Mouse (Mus musculus) forebrain, postnatal 0 days (tissue): Measurements from ENCODE around the gene Exoc4. TPM values are rescaled to one million over a fixed set of nuclear protein-coding genes. Genes with fewer than 3 reads are reported as not detected.

ENCODE experiments used
- ATAC-seq: fragments of 200-750 bp; cut with Nextera tagmentation; 2 replicates; pipeline ENCODE4 v1.8.0; 2017; ENCODE audit warnings: mild to moderate bottlenecking, moderate library complexity
- DNase-seq: peaks from one replicate; pipeline ENCODE4 v3.0.0-alpha.2; 2015
- H3K27ac ChIP-seq: fragments of 300-500 bp; sonication (generic); 2 replicates; pipeline ENCODE4 v1.5.1; 2014; ENCODE audit warnings: low read depth, mild to moderate bottlenecking, antibody characterized with exemption, low read length, moderate library complexity, mixed read lengths
- H3K27me3 ChIP-seq: fragments of 300-500 bp; sonication (generic); 2 replicates; pipeline ENCODE4 v1.6.1; 2014; ENCODE audit warnings: mild to moderate bottlenecking, low read length, mixed read lengths; ENCODE audit not compliant: insufficient read depth
- H3K36me3 ChIP-seq: fragments of 300-500 bp; sonication (generic); 2 replicates; pipeline ENCODE4 v1.6.1; 2014; ENCODE audit warnings: mild to moderate bottlenecking, moderate library complexity; ENCODE audit not compliant: insufficient read depth
- H3K4me1 ChIP-seq: fragments of 300-500 bp; sonication (generic); 2 replicates; pipeline ENCODE4 v1.6.1; 2014; ENCODE audit warnings: antibody characterized with exemption; ENCODE audit not compliant: insufficient read depth
- H3K4me2 ChIP-seq: fragments of 300-500 bp; sonication (generic); 2 replicates; pipeline ENCODE4 v1.6.1; 2014; ENCODE audit warnings: low read depth, mild to moderate bottlenecking, moderate library complexity
- H3K4me3 ChIP-seq: fragments of 300-500 bp; sonication (generic); 2 replicates; pipeline ENCODE4 v1.5.1; 2014; ENCODE audit warnings: low read depth, low read length, mixed read lengths
- H3K9ac ChIP-seq: fragments of 300-500 bp; sonication (generic); 2 replicates; pipeline ENCODE4 v1.6.1; 2014; ENCODE audit warnings: mild to moderate bottlenecking
- H3K9me3 ChIP-seq: fragments of 300-500 bp; sonication (generic); 2 replicates; pipeline ENCODE4 v1.6.1; 2016; ENCODE audit warnings: low read length
- CTCF ChIP-seq: sonication (generic); IDR thresholded peaks from 2 replicates; pipeline ENCODE4 v1.5.1; 2016; ENCODE audit warnings: antibody characterized with exemption, control low read depth, low read depth
- WGBS: fragments of 180-500 bp; shearing (Covaris S2); extraction: QIAGEN DNeasy Blood & Tissue Kit; methylation state at CpG from one replicate; pipeline ENCODE4 v1.1.7; 2014; 5-methylcytosine and 5-hydroxymethylcytosine counted together
- polyA plus RNA-seq: library from polyadenylated mRNA; unstranded; fragments of >200 nt; fragmentation: Nextera tagmentation; extraction: Ambion mirVana; gene quantifications from 2 replicates; pipeline ENCODE4 v1.2.1, GENCODE M21; 2015
- total RNA-seq: library from RNA; depleted of rRNA; stranded (reverse); fragments of >200 nt; gene quantifications from 2 replicates; pipeline ENCODE4 v1.2.3, GENCODE M21; 2014; rRNA removed

Gene Exoc4
- total RNA-seq, result 72.7 and 90.9 TPM in 2 replicates
- polyA plus RNA-seq, result 24.0 and 29.0 TPM in 2 replicates

GRCm38 (mm10) chr6:33248894-33249758, at the start of gene Exoc4:
TSS of gene Exoc4 (plus strand) at chr6:33249085.
- 1% methylated on average over 33 of the region's 34 CpGs for WGBS

GRCm38 (mm10) chr6:33218780-33219179, 30.1 kb upstream of the Exoc4 start:
- Histone ChIP-seq H3K9me3 (no peaks in the 10 kb centered on the region), H3K4me3 (no peak overlapping the region), H3K4me2 (no peak overlapping the region), H3K4me1 (no peaks in the 10 kb centered on the region), H3K27ac (no peak overlapping the region), H3K36me3 (no peaks in the 10 kb centered on the region), H3K27me3 (no peaks in the 10 kb centered on the region), H3K9ac (no peak overlapping the region)
- DNase-seq (no peak), ATAC-seq (no peak)
- 43% methylated on average over 3 of the region's 3 CpGs for WGBS
- TF ChIP-seq CTCF, result no peak

More at GRCm38 (mm10) chr6:33248894-33249758, at the start of gene Exoc4:
- ATAC-seq, result peak; percentile 100
- no peaks in the 10 kb centered on the region for H3K36me3 ChIP-seq
- H3K27me3 ChIP-seq, result no peaks in the 10 kb centered on the region
- H3K9ac ChIP-seq, result peak within 1 kb of the TSS; percentile 88
- H3K4me3 ChIP-seq, result peak within 1 kb of the TSS; percentile 95
- TF ChIP-seq CTCF, result no peak
- peak within 1 kb of the TSS; percentile 80 for H3K27ac ChIP-seq
- peak; percentile 97 for DNase-seq
- H3K4me1 ChIP-seq, result peaks cover 9% of the 10 kb centered on the region; the same call in 1 of the 2 replicates
- H3K4me2 ChIP-seq, result peak within 1 kb of the TSS; percentile 86
- no peaks in the 10 kb centered on the region for H3K9me3 ChIP-seq

GRCm38 (mm10) chr6:33226700-33227099, 22.2 kb upstream of the Exoc4 start:
- 68% methylated on average over 1 of the region's 1 CpGs for WGBS
- Histone ChIP-seq H3K36me3 (no peaks in the 10 kb centered on the region), H3K4me2 (no peak overlapping the region), H3K9ac (no peak overlapping the region), H3K27me3 (no peaks in the 10 kb centered on the region), H3K9me3 (no peaks in the 10 kb centered on the region), H3K4me1 (no peaks in the 10 kb centered on the region), H3K27ac (no peak overlapping the region), H3K4me3 (no peak overlapping the region)
- ATAC-seq (no peak), DNase-seq (no peak)
- TF ChIP-seq CTCF, result no peak

- WGBS, result 58% methylated on average over 8 of the region's 8 CpGs
- no peak overlapping the region for H3K4me2 ChIP-seq
- H3K9ac ChIP-seq, result no peak overlapping the region
- H3K4me1 ChIP-seq, result no peaks in the 10 kb centered on the region
- no peak overlapping the region for H3K27ac ChIP-seq
- H3K36me3 ChIP-seq, result no peaks in the 10 kb centered on the region
- DNase-seq (no peak), ATAC-seq (no peak)
- no peak overlapping the region for H3K4me3 ChIP-seq
- TF ChIP-seq CTCF, result no peak
- H3K9me3 ChIP-seq, result no peaks in the 10 kb centered on the region
- no peaks in the 10 kb centered on the region for H3K27me3 ChIP-seq
These were observed 21.5 kb upstream of the Exoc4 start for GRCm38 (mm10) chr6:33227371-33227770.

- H3K9me3 ChIP-seq, result no peaks in the 10 kb centered on the region
- no peak for DNase-seq
- no peaks in the 10 kb centered on the region for H3K36me3 ChIP-seq
- H3K4me1 ChIP-seq, result no peaks in the 10 kb centered on the region
- no peak for ATAC-seq
- no peaks in the 10 kb centered on the region for H3K27me3 ChIP-seq
- no peak overlapping the region for H3K4me2 ChIP-seq
- no peak overlapping the region for H3K4me3 ChIP-seq
- no peak overlapping the region for H3K27ac ChIP-seq
- no peak for TF ChIP-seq CTCF
- no peak overlapping the region for H3K9ac ChIP-seq
These were observed 7.6 kb upstream of the Exoc4 start for GRCm38 (mm10) chr6:33241250-33241649.

DNA sequence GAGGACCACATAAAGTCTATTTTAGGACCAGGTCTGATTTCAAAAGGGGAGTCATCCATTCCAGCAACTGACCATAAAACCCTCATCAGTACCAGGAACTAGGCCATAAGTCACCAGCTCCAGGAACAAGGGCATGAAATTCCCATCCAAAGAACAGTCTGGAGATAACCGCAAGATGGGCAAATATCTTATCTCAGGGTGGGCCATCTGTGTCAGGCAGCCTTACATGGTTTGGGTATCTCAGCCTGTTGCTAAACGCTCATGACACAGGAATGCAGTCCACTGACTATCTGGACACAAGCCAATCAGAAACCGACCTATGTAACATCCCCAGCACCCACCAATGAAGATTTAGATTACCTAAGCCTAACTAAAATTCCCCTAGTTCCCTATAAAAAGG, 4.3 kb upstream of the Exoc4 start:
- Histone ChIP-seq H3K27ac (no peak overlapping the region), H3K4me2 (no peak overlapping the region), H3K27me3 (no peaks in the 10 kb centered on the region), H3K9ac (no peak overlapping the region), H3K36me3 (no peaks in the 10 kb centered on the region), H3K9me3 (no peaks in the 10 kb centered on the region), H3K4me1 (peaks cover 3% of the 10 kb centered on the region; the same call in 1 of the 2 replicates), H3K4me3 (no peak overlapping the region)
- DNase-seq (no peak), ATAC-seq (no peak)
- WGBS, result 82% methylated on average over 3 of the region's 3 CpGs
- TF ChIP-seq CTCF, result no peak

- WGBS, result 73% methylated on average over 5 of the region's 5 CpGs
- Histone ChIP-seq H3K27ac (no peak overlapping the region), H3K9ac (no peak overlapping the region), H3K4me3 (no peak overlapping the region), H3K27me3 (no peaks in the 10 kb centered on the region), H3K4me1 (peaks cover 9% of the 10 kb centered on the region; the same call in 1 of the 2 replicates), H3K9me3 (no peaks in the 10 kb centered on the region), H3K36me3 (no peaks in the 10 kb centered on the region), H3K4me2 (no peak overlapping the region)
- DNase-seq (no peak), ATAC-seq (no peak)
- TF ChIP-seq CTCF, result no peak
These were observed 1.7 kb upstream of the Exoc4 start for GRCm38 (mm10) chr6:33247146-33247545.
